Mouse (Mus musculus): ENCODE measurements around the gene 4933402J07Rik. TPM values are rescaled to one million over a fixed set of nuclear protein-coding genes. Genes with fewer than 3 reads are reported as not detected.
A peak's percentile ranks its signal among the peaks of the same experiment; 100 is the strongest.

The 4933402J07Rik gene
- not detected for total RNA-seq (2021)
- long read RNA-seq, experiment 1, result 0 reads
- long read RNA-seq, experiment 2, result 0 reads

- DNase-seq (ENCODE audit: low spot score in 2 of 2), result no peak
Measured at GRCm38 (mm10) chr8:87563553-87563952, at the start of gene 4933402J07Rik. 4933402J07Rik (plus strand) TSS chr8:87563853.

DNA sequence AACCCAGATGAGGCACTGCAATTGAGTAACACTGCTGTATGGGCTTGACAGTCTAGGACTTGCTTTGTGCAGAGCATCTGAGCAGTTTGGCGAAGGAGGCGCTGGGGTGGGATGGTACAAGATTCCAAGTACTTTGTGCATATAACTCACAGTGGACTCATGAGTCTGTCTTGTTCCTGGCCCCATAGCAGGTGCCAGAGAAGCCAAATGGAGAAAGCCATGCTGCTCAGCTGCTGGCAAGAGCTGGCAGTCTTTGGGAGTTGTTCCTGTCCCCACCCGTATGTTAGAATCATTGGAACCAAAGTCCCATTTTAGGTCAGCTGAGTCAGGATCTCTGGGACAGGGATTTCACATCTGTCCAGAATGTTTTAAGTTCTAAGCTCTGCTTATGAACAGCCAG is 46.5 kb upstream of the 4933402J07Rik start:
- DNase-seq (ENCODE audit: low spot score in 2 of 2), result no peak

DNA sequence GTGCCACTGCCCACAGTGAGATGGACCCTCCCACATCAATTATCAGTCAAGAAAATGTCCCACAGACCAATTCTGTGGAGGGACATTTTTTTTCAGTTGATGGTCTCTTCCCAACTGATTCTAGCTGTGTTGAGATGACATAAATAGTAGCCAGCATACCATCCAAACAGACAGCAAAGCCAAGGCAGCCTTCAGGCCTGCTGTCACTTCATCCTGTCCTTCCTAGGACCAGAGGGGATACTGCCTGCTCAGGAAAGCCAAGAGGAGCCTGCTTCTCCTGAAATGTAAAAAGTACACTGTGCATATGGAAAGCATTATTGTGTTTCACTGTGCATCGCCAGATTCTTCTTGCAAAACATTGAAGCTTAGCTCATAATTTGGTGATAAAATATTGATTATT is 38.6 kb upstream of the 4933402J07Rik start:
- no peak for DNase-seq (ENCODE audit: low spot score in 2 of 2)

GRCm38 (mm10) chr8:87531176-87531575 is 32.5 kb upstream of the 4933402J07Rik start:
- DNase-seq (ENCODE audit: low spot score in 2 of 2), result no peak

- no peak for DNase-seq (ENCODE audit: low spot score in 2 of 2)
Measured at GRCm38 (mm10) chr8:87533476-87533875, 30.2 kb upstream of the 4933402J07Rik start.

- no peak for DNase-seq (ENCODE audit: low spot score in 2 of 2)
Measured at GRCm38 (mm10) chr8:87534846-87535245, 28.8 kb upstream of the 4933402J07Rik start.

DNA sequence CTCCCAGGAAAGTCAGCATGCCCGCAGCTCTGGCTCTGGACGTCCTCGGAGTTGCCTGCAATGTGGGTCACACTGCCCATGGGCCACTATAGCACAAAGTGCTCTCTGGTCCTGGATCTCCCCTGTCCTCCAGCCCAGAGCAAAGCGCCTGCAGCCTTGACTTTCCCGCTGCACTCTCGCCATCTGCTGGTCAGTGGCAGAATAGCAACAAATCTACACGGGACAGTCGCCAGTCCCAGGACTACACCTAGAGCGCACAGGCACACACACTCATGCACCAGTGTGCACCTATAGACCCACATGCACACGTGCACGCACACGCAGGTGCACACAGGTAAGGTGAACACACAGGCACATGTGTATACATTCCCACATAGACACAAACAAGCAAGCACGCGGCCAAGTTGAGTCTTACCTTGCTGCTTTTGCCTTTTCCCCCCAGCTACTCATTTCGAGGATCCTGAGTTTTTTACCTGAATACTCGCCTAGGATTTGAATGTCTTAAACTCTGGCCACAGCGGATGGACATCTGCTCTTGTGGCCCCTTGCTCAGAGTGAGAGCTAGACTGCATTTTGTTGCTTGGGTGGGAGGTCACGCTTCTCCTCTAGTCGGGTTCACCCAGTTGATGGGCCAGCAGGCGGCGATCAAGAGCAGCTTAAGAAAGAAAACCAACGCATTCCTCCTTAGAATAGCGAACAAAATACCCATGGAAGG is 26.9 kb upstream of the 4933402J07Rik start:
- DNase-seq (ENCODE audit: low spot score in 2 of 2), result peak; percentile 59 to 75

GRCm38 (mm10) chr8:87539829-87540394 is 23.7 kb upstream of the 4933402J07Rik start:
- peak; percentile 26 to 42 for DNase-seq (ENCODE audit: low spot score in 2 of 2)

- no peak for DNase-seq (ENCODE audit: low spot score in 2 of 2)
Measured at GRCm38 (mm10) chr8:87549881-87550280, 13.8 kb upstream of the 4933402J07Rik start.

DNA sequence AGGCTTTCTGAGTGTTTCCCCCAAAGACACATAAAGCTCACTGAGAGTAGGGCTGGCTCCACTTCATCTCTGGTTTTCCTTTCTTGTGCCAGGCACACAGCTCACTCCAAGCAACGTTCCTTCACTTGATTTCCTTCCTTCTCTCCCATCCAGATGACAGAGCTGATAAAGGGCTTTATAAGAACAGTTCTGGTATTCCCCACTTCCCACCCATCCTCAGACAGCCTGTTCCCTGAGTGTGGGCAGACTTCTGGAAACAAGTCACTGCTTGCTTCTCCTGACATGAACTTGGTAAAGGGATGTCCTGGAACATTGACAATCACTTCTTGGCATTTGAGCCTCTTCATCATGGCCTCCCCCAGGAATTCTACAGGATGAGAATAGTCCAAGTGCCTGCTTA is 10.9 kb upstream of the 4933402J07Rik start:
- no peak for DNase-seq (ENCODE audit: low spot score in 2 of 2)

- no peak for DNase-seq (ENCODE audit: low spot score in 2 of 2)
Measured at GRCm38 (mm10) chr8:87560801-87561200, 2.9 kb upstream of the 4933402J07Rik start.

DNA sequence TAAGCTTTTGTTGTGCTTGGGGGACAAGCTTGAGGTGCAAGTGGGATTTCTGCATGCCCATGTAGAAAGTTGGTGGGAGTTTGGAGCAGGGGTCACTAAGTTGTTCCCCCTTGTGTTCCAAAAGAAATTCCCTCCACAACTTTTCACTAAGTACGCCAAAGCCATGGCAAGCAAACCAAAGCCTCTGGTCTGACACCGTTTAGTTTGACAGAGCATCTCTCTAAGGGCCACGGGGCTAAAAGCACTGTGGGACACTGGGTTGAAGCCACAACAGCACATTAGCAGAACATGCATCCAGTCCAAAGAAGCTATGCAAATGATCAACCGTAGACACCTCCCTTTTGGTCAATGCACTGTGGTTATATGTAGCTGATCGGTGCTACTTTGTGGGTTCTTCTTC is 5.5 kb downstream of the 4933402J07Rik start:
- DNase-seq (ENCODE audit: low spot score in 2 of 2), result no peak

DNA sequence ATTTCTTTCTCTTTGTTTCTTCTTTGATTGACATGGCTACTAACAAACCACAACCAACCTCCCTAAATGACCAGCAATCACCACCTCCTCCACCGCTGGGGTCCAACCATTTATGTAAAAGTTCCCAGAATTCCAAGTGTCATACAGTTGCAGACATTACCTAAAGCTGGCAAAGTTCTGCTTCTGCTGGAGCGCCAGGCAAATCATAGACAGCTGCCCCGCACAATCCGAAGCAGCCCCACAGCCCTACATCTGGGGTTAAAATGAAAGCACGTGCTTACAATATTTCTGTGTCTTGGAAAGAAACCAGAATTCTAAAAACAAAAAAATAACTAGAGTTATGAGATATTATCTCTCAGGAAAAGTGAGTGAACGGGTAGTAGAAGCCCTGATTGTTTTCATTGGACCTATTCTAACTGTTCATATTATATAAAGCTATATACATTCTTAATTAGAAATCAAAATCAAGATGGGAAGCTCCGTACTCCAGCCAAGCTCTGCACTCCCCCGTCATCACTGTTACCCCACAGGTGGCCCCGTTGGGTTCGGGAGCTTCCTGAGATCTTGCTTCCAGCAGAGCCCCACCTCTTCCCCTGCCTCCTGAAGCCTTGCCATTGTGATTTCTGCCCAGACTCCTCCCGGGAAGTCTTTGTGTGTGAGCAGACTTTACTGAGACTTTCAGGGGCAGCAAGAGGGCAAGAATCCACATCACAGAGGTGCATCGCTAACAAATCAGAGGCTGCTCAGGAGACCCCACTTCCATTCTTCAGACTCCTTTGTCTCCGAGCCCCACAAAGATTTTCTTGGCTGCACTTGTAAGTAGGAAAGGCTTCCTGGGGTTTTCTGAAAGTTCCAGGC is 6.3 kb downstream of the 4933402J07Rik start:
- no peak for DNase-seq (ENCODE audit: low spot score in 2 of 2)

- DNase-seq (ENCODE audit: low spot score in 2 of 2), result no peak
Measured at GRCm38 (mm10) chr8:87570564-87570855, 6.9 kb downstream of the 4933402J07Rik start.

GRCm38 (mm10) chr8:87570880-87571279 is 7.2 kb downstream of the 4933402J07Rik start:
- DNase-seq (ENCODE audit: low spot score in 2 of 2), result no peak

DNA sequence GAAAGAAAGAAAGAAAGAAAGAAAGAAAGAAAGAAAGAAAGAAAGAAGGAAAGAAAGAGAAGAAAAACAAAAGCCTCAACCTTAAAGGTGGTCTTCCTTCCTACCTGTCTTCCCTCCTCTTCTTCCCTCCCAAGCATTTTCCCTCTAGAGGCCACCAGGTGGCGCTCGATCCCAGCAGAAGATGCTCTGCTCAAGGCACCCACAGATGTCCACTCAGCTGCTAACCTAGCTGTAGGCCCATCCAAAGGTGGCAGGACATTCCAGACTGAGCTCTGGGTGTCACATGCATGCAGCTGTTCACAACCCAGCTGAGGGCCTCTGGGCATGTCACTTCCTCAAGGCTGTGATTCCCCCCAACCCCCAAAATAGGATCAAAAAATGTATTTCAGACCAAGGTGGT is 30.6 kb downstream of the 4933402J07Rik start:
- DNase-seq (ENCODE audit: low spot score in 2 of 2), result peak; percentile 49 to 63

GRCm38 (mm10) chr8:87602731-87603130 is 39.1 kb downstream of the 4933402J07Rik start:
- no peak for DNase-seq (ENCODE audit: low spot score in 2 of 2)

GRCm38 (mm10) chr8:87609110-87609509 is 45.5 kb downstream of the 4933402J07Rik start:
- no peak for DNase-seq (ENCODE audit: low spot score in 2 of 2)

- no peak for DNase-seq (ENCODE audit: low spot score in 2 of 2)
Measured at GRCm38 (mm10) chr8:87609651-87610192, 46.1 kb downstream of the 4933402J07Rik start.

DNA sequence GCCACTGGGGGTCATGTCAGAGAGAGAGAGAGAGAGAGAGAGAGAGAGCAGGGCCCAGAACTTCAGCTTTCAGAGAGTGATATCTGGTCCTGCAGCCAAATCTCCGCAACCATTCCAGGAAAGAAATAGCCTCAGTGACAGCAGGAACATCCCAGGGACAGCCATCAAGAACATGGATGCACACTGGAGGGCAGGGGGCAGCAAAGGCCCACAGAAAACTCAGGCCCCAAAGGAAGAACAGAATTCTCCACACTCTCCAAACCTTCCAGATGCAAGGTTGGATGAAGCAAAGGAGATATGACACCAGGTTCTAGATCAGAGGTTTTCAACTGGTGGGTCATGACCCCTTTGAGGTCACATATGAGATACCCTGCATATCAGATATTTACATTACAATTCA is 50.0 kb downstream of the 4933402J07Rik start:
- no peak for DNase-seq (ENCODE audit: low spot score in 2 of 2)

DNA sequence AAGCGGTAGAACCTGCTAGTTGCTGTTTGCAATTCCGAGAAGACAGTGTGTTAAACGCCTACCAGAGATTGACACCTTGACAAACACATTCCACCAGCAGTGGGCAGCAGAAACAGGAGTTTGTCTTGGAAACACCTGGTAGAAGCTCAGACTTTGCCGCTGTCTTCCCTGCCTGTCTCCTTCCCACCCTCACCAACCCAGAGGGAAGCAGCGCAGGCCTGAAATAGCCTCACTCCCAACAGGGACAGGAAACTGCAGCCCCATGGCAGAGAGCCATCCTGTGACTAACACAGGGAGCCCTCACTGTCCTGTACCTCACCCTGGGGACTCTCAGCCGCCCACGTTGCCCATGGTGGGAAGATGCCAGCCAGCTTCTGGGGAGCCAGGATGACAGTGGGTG is 55.5 kb downstream of the 4933402J07Rik start:
- no peak for DNase-seq (ENCODE audit: low spot score in 2 of 2)

- DNase-seq (ENCODE audit: low spot score in 2 of 2), result no peak
Measured at GRCm38 (mm10) chr8:87619529-87619928, 55.9 kb downstream of the 4933402J07Rik start.

Data from layer of hippocampus, postnatal 14 days (tissue).